Mouse (Mus musculus) heart, embryonic 12.5 days (tissue): Measurements from ENCODE around the gene Zbtb8b. TPM values are rescaled to one million over a fixed set of nuclear protein-coding genes. Genes with fewer than 3 reads are reported as not detected.
"Not testable (repeated sequence)": the region's sequence is repeated elsewhere in the genome, so short reads cannot be mapped to it uniquely, and the experiment has no call there.

ENCODE experiments used
- ATAC-seq: fragments of 200-750 bp; cut with Nextera tagmentation; 2 replicates; pipeline ENCODE4 v1.8.0; 2017; ENCODE audit warnings: moderate TSS enrichment, moderate library complexity; ENCODE audit not compliant: insufficient number of reproducible peaks, low FRiP score
- H3K27ac ChIP-seq: fragments of 300-500 bp; sonication (generic); 2 replicates; pipeline ENCODE4 v1.5.1; 2016; ENCODE audit warnings: mild to moderate bottlenecking, moderate library complexity; ENCODE audit not compliant: poor library complexity, severe bottlenecking
- H3K27me3 ChIP-seq: fragments of 300-500 bp; sonication (generic); replicated peaks from 2 replicates; pipeline ENCODE4 v1.6.1; 2016; ENCODE audit warnings: mild to moderate bottlenecking, moderate library complexity
- H3K36me3 ChIP-seq: fragments of 300-500 bp; sonication (generic); 2 replicates; pipeline ENCODE4 v1.6.1; 2016; ENCODE audit warnings: mild to moderate bottlenecking, moderate library complexity
- H3K4me1 ChIP-seq: fragments of 300-500 bp; sonication (generic); replicated peaks from 2 replicates; pipeline ENCODE4 v1.6.1; 2016; ENCODE audit warnings: mild to moderate bottlenecking
- H3K4me2 ChIP-seq: fragments of 300-500 bp; sonication (generic); 2 replicates; pipeline ENCODE4 v1.6.1; 2016; ENCODE audit warnings: mild to moderate bottlenecking, moderate library complexity
- H3K4me3 ChIP-seq: fragments of 300-500 bp; sonication (generic); 2 replicates; pipeline ENCODE4 v1.5.1; 2016; ENCODE audit warnings: mild to moderate bottlenecking
- H3K9ac ChIP-seq: fragments of 300-500 bp; sonication (generic); 2 replicates; pipeline ENCODE4 v1.6.1; 2016; ENCODE audit warnings: mild to moderate bottlenecking, moderate library complexity
- H3K9me3 ChIP-seq: fragments of 300-500 bp; sonication (generic); replicated peaks from 2 replicates; pipeline ENCODE4 v1.6.1; 2016; ENCODE audit warnings: mild to moderate bottlenecking, moderate library complexity
- WGBS: fragments of 180-500 bp; shearing (Covaris S2); methylation state at CpG from one replicate; pipeline ENCODE4 v1.1.7; 2016; 5-methylcytosine and 5-hydroxymethylcytosine counted together
- polyA plus RNA-seq: library from polyadenylated mRNA; unstranded; fragments of >200 nt; fragmentation: Nextera tagmentation; extraction: Ambion mirVana; gene quantifications from 2 replicates; pipeline ENCODE4 v1.2.1, GENCODE M21; 2016

Zbtb8b gene
- polyA plus RNA-seq, 1 experiment from 2014 or later = 5.7 TPM

- Histone ChIP-seq H3K9ac (no peak overlapping the region), H3K36me3 (no peaks in the 10 kb centered on the region), H3K27ac (no peak overlapping the region), H3K9me3 (no peaks in the 10 kb centered on the region), H3K4me3 (no peak overlapping the region), H3K4me1 (peaks cover 8% of the 10 kb centered on the region), H3K4me2 (no peak overlapping the region), H3K27me3 (no peaks in the 10 kb centered on the region)
- 88% methylated on average over 5 of the region's 5 CpGs for WGBS
- no peak for ATAC-seq
Measured at GRCm38 (mm10) chr4:129415892-129416291, 24.8 kb downstream of the Zbtb8b start.

- H3K27me3 ChIP-seq = 0 out of 2 replicates have a peak, but pooled peaks cover 8% of the 10 kb centered on the region
- no peak overlapping the region for H3K4me3 ChIP-seq
- no peak for ATAC-seq
- H3K9me3 ChIP-seq = 0 out of 2 replicates have a peak, but pooled peaks cover 2% of the 10 kb centered on the region
- H3K27ac ChIP-seq = no peak overlapping the region
- no peak overlapping the region for H3K4me2 ChIP-seq
- no peaks in the 10 kb centered on the region for H3K36me3 ChIP-seq
- no peak overlapping the region for H3K9ac ChIP-seq
- peaks cover 1% of the 10 kb centered on the region; the same call in 1 of the 2 replicates for H3K4me1 ChIP-seq
Measured at GRCm38 (mm10) chr4:129410991-129411390, 29.7 kb downstream of the Zbtb8b start.

- H3K27me3 ChIP-seq, ATAC-seq, H3K9ac ChIP-seq, H3K4me3 ChIP-seq, H3K9me3 ChIP-seq, H3K36me3 ChIP-seq, H3K27ac ChIP-seq, H3K4me2 ChIP-seq, H3K4me1 ChIP-seq: not testable (repeated sequence)
- WGBS = 87% methylated on average over 3 of the region's 3 CpGs
Measured at GRCm38 (mm10) chr4:129410532-129410931, 30.1 kb downstream of the Zbtb8b start.

- 0 out of 2 replicates have a peak, but pooled peaks cover 8% of the 10 kb centered on the region for H3K27me3 ChIP-seq
- no peak overlapping the region for H3K27ac ChIP-seq
- peak overlapping the region; percentile 72 for H3K4me2 ChIP-seq
- peak overlapping the region; percentile 61 for H3K9ac ChIP-seq
- no peaks in the 10 kb centered on the region for H3K36me3 ChIP-seq
- no peaks in the 10 kb centered on the region for H3K4me1 ChIP-seq
- peak overlapping the region; percentile 44 for H3K4me3 ChIP-seq
- whole genome bisulfite sequencing = 3% methylated on average over 25 of the region's 25 CpGs
- H3K9me3 ChIP-seq = peaks cover 2% of the 10 kb centered on the region; the same call in 1 of the 2 replicates
- peak; percentile 45; the same call in 1 of the 2 replicates for ATAC-seq
Measured at GRCm38 (mm10) chr4:129406447-129406846, 34.2 kb downstream of the Zbtb8b start.

- no peaks in the 10 kb centered on the region for H3K36me3 ChIP-seq
- H3K9ac ChIP-seq = no peak overlapping the region
- H3K27ac ChIP-seq = no peak overlapping the region
- H3K9me3 ChIP-seq = no peaks in the 10 kb centered on the region; the same call in 1 of the 2 replicates
- WGBS = 71% methylated on average over 4 of the region's 4 CpGs
- H3K4me3 ChIP-seq = no peak overlapping the region
- no peaks in the 10 kb centered on the region for H3K27me3 ChIP-seq
- no peak for ATAC-seq
- H3K4me2 ChIP-seq = no peak overlapping the region
- H3K4me1 ChIP-seq = no peaks in the 10 kb centered on the region
Measured at GRCm38 (mm10) chr4:129399813-129400212, 40.8 kb downstream of the Zbtb8b start.

GRCm38 (mm10) chr4:129396960-129397359 lies 43.7 kb downstream of the Zbtb8b start:
- Histone ChIP-seq H3K27me3 (no peaks in the 10 kb centered on the region), H3K27ac (no peak overlapping the region), H3K36me3 (no peaks in the 10 kb centered on the region), H3K9me3 (no peaks in the 10 kb centered on the region; the same call in 1 of the 2 replicates), H3K4me1 (no peaks in the 10 kb centered on the region), H3K4me3 (no peak overlapping the region), H3K9ac (no peak overlapping the region), H3K4me2 (no peak overlapping the region)
- no peak for ATAC-seq
- WGBS = 73% methylated on average over 3 of the region's 3 CpGs

- 51% methylated on average over 12 of the region's 12 CpGs for WGBS
- peak; percentile 9; the same call in 1 of the 2 replicates for ATAC-seq
- no peaks in the 10 kb centered on the region for H3K4me1 ChIP-seq
Measured at GRCm38 (mm10) chr4:129394089-129394870, 46.4 kb downstream of the Zbtb8b start.

GRCm38 (mm10) chr4:129390936-129391557 lies 49.6 kb downstream of the Zbtb8b start:
- H3K27me3 ChIP-seq = no peaks in the 10 kb centered on the region
- 75% methylated on average over 7 of the region's 7 CpGs for WGBS
- no peak for ATAC-seq
- no peak overlapping the region for H3K4me2 ChIP-seq
- no peaks in the 10 kb centered on the region for H3K9me3 ChIP-seq
- no peak overlapping the region for H3K4me3 ChIP-seq
- no peaks in the 10 kb centered on the region for H3K36me3 ChIP-seq
- H3K4me1 ChIP-seq = no peaks in the 10 kb centered on the region
- H3K9ac ChIP-seq = no peak overlapping the region
- no peak overlapping the region for H3K27ac ChIP-seq

More at GRCm38 (mm10) chr4:129394089-129394870, 46.4 kb downstream of the Zbtb8b start:
- Histone ChIP-seq H3K4me2 (no peak overlapping the region), H3K27me3 (no peaks in the 10 kb centered on the region), H3K9me3 (no peaks in the 10 kb centered on the region), H3K36me3 (no peaks in the 10 kb centered on the region), H3K9ac (no peak overlapping the region), H3K27ac (no peak overlapping the region), H3K4me3 (no peak overlapping the region)

GRCm38 (mm10) chr4:129390216-129390743 lies 50.4 kb downstream of the Zbtb8b start:
- H3K4me2 ChIP-seq = no peak overlapping the region
- H3K4me3 ChIP-seq = no peak overlapping the region
- H3K27ac ChIP-seq = no peak overlapping the region
- no peaks in the 10 kb centered on the region for H3K27me3 ChIP-seq
- H3K4me1 ChIP-seq = no peaks in the 10 kb centered on the region
- no peaks in the 10 kb centered on the region for H3K9me3 ChIP-seq
- no peak overlapping the region for H3K9ac ChIP-seq
- 69% methylated on average over 14 of the region's 14 CpGs for WGBS
- H3K36me3 ChIP-seq = no peaks in the 10 kb centered on the region
- ATAC-seq = no peak

GRCm38 (mm10) chr4:129388404-129388803 lies 52.2 kb downstream of the Zbtb8b start:
- 84% methylated on average over 5 of the region's 5 CpGs for WGBS
- ATAC-seq = no peak

GRCm38 (mm10) chr4:129386989-129387388 lies 53.7 kb downstream of the Zbtb8b start:
- 71% methylated on average over 2 of the region's 2 CpGs for WGBS
- H3K4me3 ChIP-seq = no peak overlapping the region

More at GRCm38 (mm10) chr4:129388404-129388803, 52.2 kb downstream of the Zbtb8b start:
- H3K27ac ChIP-seq = no peak overlapping the region
- no peak overlapping the region for H3K4me2 ChIP-seq
- H3K4me1 ChIP-seq = no peaks in the 10 kb centered on the region
- H3K4me3 ChIP-seq = no peak overlapping the region
- H3K36me3 ChIP-seq = no peaks in the 10 kb centered on the region
- H3K9ac ChIP-seq = no peak overlapping the region
- no peaks in the 10 kb centered on the region for H3K9me3 ChIP-seq
- H3K27me3 ChIP-seq = no peaks in the 10 kb centered on the region

More at GRCm38 (mm10) chr4:129386989-129387388, 53.7 kb downstream of the Zbtb8b start:
- no peak for ATAC-seq
- H3K9me3 ChIP-seq = no peaks in the 10 kb centered on the region
- H3K27ac ChIP-seq = no peak overlapping the region
- H3K4me1 ChIP-seq = no peaks in the 10 kb centered on the region
- no peak overlapping the region for H3K4me2 ChIP-seq
- H3K27me3 ChIP-seq = no peaks in the 10 kb centered on the region
- H3K36me3 ChIP-seq = no peaks in the 10 kb centered on the region
- no peak overlapping the region for H3K9ac ChIP-seq
